Mouse (Mus musculus) limb, embryonic 12.5 days (tissue): ENCODE measurements around the gene Adpgk. TPM values are rescaled to one million over a fixed set of nuclear protein-coding genes. Genes with fewer than 3 reads are reported as not detected.

ENCODE experiments used
- ATAC-seq: fragments of 200-750 bp; cut with Nextera tagmentation; 2 replicates; pipeline ENCODE4 v1.8.0; 2017; ENCODE audit warnings: low read depth, moderate TSS enrichment; ENCODE audit not compliant: insufficient number of reproducible peaks, insufficient read depth, low FRiP score, low TSS enrichment
- H3K27ac ChIP-seq: fragments of 300-500 bp; sonication (generic); 2 replicates; pipeline ENCODE4 v1.5.1; 2016; ENCODE audit warnings: mild to moderate bottlenecking, moderate library complexity
- H3K27me3 ChIP-seq: fragments of 300-500 bp; sonication (generic); 2 replicates; pipeline ENCODE4 v1.6.1; 2016; ENCODE audit warnings: mild to moderate bottlenecking, moderate library complexity
- H3K36me3 ChIP-seq: fragments of 300-500 bp; sonication (generic); 2 replicates; pipeline ENCODE4 v1.6.1; 2016; ENCODE audit warnings: mild to moderate bottlenecking, moderate library complexity
- H3K4me1 ChIP-seq: fragments of 300-500 bp; sonication (generic); replicated peaks from 2 replicates; pipeline ENCODE4 v1.6.1; 2016
- H3K4me2 ChIP-seq: fragments of 300-500 bp; sonication (generic); 2 replicates; pipeline ENCODE4 v1.6.1; 2016; ENCODE audit warnings: mild to moderate bottlenecking, moderate library complexity
- H3K4me3 ChIP-seq: fragments of 300-500 bp; sonication (generic); replicated peaks from 2 replicates; pipeline ENCODE4 v1.5.1; 2016; ENCODE audit warnings: mild to moderate bottlenecking
- H3K9ac ChIP-seq: fragments of 300-500 bp; sonication (generic); replicated peaks from 2 replicates; pipeline ENCODE4 v1.6.1; 2016; ENCODE audit warnings: mild to moderate bottlenecking, moderate library complexity
- H3K9me3 ChIP-seq: fragments of 300-500 bp; sonication (generic); 2 replicates; pipeline ENCODE4 v1.6.1; 2016; ENCODE audit warnings: mild to moderate bottlenecking, moderate library complexity
- WGBS: fragments of 180-500 bp; shearing (Covaris S2); methylation state at CpG from one replicate; pipeline ENCODE4 v1.1.7; 2016; 5-methylcytosine and 5-hydroxymethylcytosine counted together
- polyA plus RNA-seq: library from polyadenylated mRNA; unstranded; fragments of >200 nt; fragmentation: Nextera tagmentation; extraction: Ambion mirVana; gene quantifications from 2 replicates; pipeline ENCODE4 v1.2.1, GENCODE M21; 2016

Adpgk gene
- polyA plus RNA-seq, 1 experiment from 2014 or later = 47.4 TPM

DNA sequence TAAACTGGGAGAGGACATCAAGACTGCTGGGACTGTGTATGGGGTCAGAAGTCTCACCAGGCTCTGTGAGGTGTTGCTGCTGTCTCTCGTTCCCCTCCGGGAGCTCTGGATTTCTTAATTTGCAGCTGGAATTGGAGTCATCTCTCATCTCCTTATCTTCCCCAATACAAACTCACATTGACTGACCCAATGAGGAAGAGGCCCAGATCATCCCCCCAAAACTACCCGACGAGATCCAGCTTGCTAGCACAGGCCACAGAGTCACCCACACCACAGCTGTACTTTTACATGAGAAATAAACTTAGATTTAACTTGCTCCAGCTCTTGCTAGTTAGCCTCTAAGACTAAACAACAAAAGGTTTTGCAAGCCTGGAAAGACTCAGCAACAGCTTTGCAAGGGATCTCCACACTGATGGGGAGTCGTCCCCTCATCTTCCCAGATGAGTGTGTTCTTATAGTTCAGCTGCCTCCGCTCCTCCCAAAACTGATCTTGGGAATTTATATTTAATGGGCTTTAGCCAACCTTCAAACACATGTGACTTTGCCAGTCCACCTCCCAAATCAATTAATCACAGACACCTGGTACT is 1.7 kb upstream of the Adpgk start:
- H3K4me1 ChIP-seq = peaks cover 47% of the 10 kb centered on the region
- peak overlapping the region; percentile 27; the same call in 1 of the 2 replicates for H3K4me2 ChIP-seq

DNA sequence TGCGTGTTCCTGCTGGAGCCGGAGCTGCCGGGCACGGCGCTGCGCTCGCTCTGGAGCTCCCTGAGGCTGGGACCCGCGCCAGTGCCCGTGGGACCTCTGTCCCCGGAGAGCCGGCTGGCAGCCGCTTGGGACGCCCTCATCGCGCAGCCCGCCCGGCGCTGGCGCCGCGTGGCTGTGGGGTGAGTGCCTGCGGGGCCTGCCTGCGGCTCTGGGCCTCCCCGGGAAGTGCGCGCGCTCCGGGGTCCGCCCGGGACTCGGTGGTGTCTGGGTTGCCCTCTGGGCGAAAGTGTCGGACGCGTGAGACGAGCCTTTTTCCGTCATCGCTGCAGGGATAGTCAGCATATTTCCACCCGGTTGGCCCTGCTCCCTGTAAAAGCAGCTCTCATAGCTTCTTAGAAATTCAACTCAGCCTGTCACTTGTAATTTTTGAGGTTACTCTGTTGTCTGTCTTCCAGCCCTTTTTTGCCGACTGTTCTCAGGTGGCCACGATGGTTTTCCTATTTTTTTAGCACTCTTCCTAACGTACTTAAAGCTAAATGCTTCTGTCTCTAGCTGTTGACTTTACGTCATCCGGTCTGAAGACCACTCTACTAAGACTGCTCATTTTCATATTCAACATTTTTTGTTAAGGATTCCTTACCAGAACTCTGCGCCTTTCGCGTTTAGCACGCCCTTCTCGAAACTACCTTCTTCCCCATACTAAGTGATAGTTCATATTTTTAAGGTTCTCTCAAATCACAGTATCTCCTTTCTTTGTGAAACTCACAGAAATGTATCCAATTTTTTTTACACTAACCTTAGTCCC is 532 bp downstream of the Adpgk start:
- Histone ChIP-seq H3K9me3 (no peaks in the 10 kb centered on the region), H3K36me3 (no peaks in the 10 kb centered on the region), H3K9ac (peak overlapping the region; percentile 95), H3K27ac (peak overlapping the region; percentile 97), H3K27me3 (no peaks in the 10 kb centered on the region), H3K4me3 (peak overlapping the region; percentile 97), H3K4me2 (peak overlapping the region; percentile 69), H3K4me1 (peaks cover 43% of the 10 kb centered on the region)
- no peak for ATAC-seq
- 2% methylated on average over 46 of the region's 50 CpGs for WGBS

More for the DNA sequence above, 1.7 kb upstream of the Adpgk start:
- 22% methylated on average over 6 of the region's 6 CpGs for WGBS
- H3K27ac ChIP-seq = peak overlapping the region; percentile 97
- no peak for ATAC-seq
- H3K27me3 ChIP-seq = no peaks in the 10 kb centered on the region
- no peak overlapping the region for H3K4me3 ChIP-seq
- H3K9ac ChIP-seq = no peak overlapping the region
- H3K9me3 ChIP-seq = no peaks in the 10 kb centered on the region
- H3K36me3 ChIP-seq = no peaks in the 10 kb centered on the region

DNA sequence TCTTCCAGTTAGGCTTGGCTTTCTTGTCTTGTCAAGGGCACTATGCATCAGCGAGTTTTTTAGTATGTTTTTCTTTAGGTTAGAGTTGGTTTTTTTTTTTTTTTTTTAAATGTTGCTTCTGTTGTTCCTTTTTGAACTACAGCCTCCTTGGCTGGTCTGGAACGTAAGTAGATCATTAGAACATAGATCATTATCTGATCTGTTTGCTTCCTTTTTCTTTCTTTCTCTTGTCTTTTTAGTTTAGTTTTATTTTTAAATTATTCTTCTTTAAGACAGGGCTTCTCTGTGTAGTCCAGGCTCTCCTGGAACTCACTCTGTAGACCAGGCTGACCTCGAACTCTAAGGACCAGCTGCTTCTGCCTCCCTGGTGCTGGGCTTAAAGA is 1.1 kb downstream of the Adpgk start:
- H3K4me3 ChIP-seq = peak overlapping the region; percentile 97
- no peaks in the 10 kb centered on the region for H3K27me3 ChIP-seq
- ATAC-seq = no peak
- H3K36me3 ChIP-seq = peaks cover 3% of the 10 kb centered on the region; the same call in 1 of the 2 replicates
- peaks cover 43% of the 10 kb centered on the region for H3K4me1 ChIP-seq
- H3K4me2 ChIP-seq = peak overlapping the region; percentile 69
- H3K9me3 ChIP-seq = no peaks in the 10 kb centered on the region
- no peak overlapping the region for H3K27ac ChIP-seq
- 59% methylated on average over 3 of the region's 3 CpGs for WGBS
- peak overlapping the region; percentile 95 for H3K9ac ChIP-seq

DNA sequence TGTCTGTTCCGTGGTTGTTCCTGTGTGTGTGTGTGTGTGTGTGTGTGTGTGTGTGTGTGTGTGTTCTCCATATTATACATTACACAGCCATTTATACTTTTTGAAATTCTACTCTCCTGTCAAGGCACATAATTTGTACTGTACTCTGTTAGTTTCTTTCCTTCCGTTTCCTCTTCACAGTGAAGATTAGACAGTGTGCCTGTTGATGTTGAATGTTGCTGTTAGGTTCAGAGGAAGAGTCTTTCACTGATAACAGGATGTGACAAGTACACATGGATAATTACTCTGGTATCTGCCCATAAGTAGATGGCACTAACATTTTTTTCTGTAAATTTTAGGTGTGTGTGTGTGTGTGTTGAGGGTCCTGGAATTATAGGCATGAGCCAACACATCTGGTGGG is 5.1 kb downstream of the Adpgk start:
- Histone ChIP-seq H3K9ac (no peak overlapping the region), H3K4me1 (peaks cover 10% of the 10 kb centered on the region; the same call in 1 of the 2 replicates), H3K9me3 (no peaks in the 10 kb centered on the region), H3K27me3 (no peaks in the 10 kb centered on the region), H3K4me3 (no peak overlapping the region), H3K36me3 (peaks cover 39% of the 10 kb centered on the region), H3K4me2 (no peak overlapping the region), H3K27ac (no peak overlapping the region)
- 86% methylated on average over 2 of the region's 2 CpGs for WGBS
- ATAC-seq = no peak

DNA sequence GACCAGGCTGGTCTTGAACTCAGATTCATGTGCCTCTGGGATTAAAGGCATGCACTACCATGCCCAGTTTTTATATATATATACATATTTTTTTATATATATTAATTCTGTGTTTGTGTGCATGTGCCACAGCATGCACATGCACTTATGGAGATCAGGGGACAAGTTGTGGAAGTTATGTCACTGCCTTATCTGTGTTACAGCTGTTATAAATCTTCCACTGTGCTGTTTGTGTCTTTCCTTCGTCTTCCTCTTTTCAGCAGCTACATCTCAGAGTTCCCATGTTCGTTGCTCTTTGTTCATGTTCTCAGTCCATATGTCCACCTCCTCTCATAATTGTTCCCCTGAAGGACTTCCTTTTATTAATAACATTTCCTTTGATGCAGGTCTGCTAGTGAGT is 16.5 kb downstream of the Adpgk start:
- WGBS = 53% methylated on average over 2 of the region's 2 CpGs
- H3K36me3 ChIP-seq = peaks cover 80% of the 10 kb centered on the region
- H3K9ac ChIP-seq = no peak overlapping the region
- no peaks in the 10 kb centered on the region for H3K27me3 ChIP-seq
- H3K4me2 ChIP-seq = no peak overlapping the region
- H3K4me3 ChIP-seq = no peak overlapping the region
- no peaks in the 10 kb centered on the region; the same call in 1 of the 2 replicates for H3K9me3 ChIP-seq
- no peak for ATAC-seq
- H3K27ac ChIP-seq = no peak overlapping the region
- H3K4me1 ChIP-seq = no peaks in the 10 kb centered on the region

DNA sequence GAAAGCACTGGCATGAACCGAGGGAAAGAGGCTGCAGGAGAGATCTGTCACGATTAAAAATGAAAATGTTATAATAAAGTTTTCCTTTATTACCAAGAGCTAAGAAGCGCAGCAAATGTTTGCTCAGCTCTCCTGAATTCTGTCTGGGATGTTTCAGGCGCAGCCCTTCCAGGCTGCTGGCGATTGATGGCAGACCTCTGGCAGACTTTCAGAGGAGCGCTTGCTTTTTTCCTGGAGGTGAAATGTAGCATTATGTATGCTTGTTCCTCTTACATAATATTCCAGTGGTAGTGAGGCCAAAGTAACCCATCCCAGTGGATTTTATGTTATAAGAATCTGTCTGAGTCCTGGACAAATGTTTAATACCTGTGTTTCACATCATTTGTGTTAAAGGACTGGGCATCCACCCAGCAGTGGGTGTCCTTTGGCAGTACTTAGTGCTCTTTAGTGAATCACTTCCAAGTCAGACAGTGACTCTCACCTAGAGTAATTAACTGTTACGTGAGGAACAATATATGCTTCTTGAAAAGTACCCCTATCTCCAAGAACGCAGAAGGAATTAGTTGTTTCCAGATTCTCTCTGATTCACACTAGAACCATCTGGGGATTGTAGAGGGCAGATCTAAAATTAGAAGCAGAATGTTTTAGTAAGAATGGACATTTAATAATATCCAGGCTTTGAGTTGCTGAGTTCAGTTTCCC is 19.4 kb downstream of the Adpgk start:
- ATAC-seq = no peak
- 80% methylated on average over 8 of the region's 8 CpGs for WGBS
- no peak overlapping the region for H3K27ac ChIP-seq
- no peak overlapping the region for H3K4me2 ChIP-seq
- H3K27me3 ChIP-seq = no peaks in the 10 kb centered on the region
- H3K9ac ChIP-seq = no peak overlapping the region
- no peak overlapping the region for H3K4me3 ChIP-seq
- H3K9me3 ChIP-seq = no peaks in the 10 kb centered on the region; the same call in 1 of the 2 replicates
- H3K4me1 ChIP-seq = no peaks in the 10 kb centered on the region
- peaks cover 86% of the 10 kb centered on the region for H3K36me3 ChIP-seq

DNA sequence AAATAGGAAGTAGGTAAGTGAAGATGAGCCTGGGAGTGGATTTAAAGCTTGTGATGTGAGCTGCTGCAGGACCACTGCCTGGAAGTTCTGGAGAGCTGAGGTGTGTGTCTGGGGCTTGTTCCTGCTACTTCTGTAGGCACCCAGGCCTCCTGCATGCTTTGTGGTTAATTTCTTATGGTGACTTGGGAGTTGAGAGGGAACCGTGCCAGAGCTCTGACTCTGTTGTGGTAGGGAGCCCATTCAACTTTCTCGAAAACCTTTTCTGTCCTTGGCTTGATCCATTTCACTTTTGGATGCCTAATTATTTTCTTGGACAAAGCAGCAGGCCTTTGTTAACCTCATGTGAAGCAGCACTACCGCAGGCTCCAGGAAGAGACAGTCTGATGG is 19.9 kb downstream of the Adpgk start:
- no peak for ATAC-seq
- H3K9me3 ChIP-seq = no peaks in the 10 kb centered on the region
- no peak overlapping the region for H3K4me2 ChIP-seq
- no peak overlapping the region for H3K27ac ChIP-seq
- no peaks in the 10 kb centered on the region for H3K4me1 ChIP-seq
- no peaks in the 10 kb centered on the region for H3K27me3 ChIP-seq
- peaks cover 85% of the 10 kb centered on the region for H3K36me3 ChIP-seq
- no peak overlapping the region for H3K9ac ChIP-seq
- H3K4me3 ChIP-seq = no peak overlapping the region
- WGBS = 95% methylated on average over 3 of the region's 3 CpGs

DNA sequence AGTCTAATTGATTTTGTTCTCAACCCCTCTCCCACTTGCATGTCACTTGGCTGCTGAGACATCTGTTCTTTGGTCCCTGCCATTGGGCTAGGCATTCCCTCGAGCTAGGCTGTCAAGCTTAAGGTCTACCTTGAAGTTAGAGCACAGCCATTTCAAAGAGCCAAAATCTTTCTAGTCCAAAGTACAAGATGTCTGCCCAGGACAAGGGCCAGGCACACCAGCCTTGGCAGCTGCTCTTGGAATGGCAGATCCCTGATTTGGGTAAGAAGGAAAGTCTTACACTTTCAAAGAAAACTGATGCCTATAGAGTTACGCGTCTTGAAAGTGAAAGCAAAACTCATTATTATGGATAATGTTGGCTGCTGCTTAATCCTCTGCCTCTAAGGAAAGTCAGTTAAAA is 24.8 kb downstream of the Adpgk start:
- H3K36me3 ChIP-seq = peaks cover 71% of the 10 kb centered on the region

DNA sequence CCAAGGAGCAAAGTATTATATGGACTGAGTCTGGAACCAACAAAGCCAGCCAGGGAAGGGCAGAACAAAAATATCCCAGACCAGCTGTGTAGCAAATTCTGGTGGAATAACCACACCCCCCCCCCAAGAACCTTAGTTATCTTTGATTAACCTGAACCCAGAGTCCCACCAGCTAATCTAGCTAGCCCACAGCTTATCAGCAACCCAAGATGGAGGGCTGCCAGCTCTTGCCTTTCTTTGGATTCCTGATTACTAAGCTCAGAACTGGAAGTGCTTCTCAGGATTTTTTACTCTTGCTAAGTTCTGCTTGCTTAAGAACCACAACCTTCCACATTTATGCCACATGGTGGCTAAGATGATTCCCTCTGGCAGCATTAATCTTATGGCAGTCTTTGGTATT is 33.0 kb downstream of the Adpgk start:
- Histone ChIP-seq H3K27me3 (no peaks in the 10 kb centered on the region), H3K4me2 (no peak overlapping the region), H3K9ac (no peak overlapping the region), H3K9me3 (no peaks in the 10 kb centered on the region), H3K4me1 (no peaks in the 10 kb centered on the region), H3K36me3 (peaks cover 68% of the 10 kb centered on the region), H3K4me3 (no peak overlapping the region), H3K27ac (no peak overlapping the region)
- no peak for ATAC-seq

More for the DNA sequence above, 24.8 kb downstream of the Adpgk start:
- H3K27me3 ChIP-seq = no peaks in the 10 kb centered on the region
- no peaks in the 10 kb centered on the region for H3K9me3 ChIP-seq
- no peak for ATAC-seq
- no peak overlapping the region for H3K27ac ChIP-seq
- WGBS = 84% methylated on average over 3 of the region's 3 CpGs
- no peak overlapping the region for H3K9ac ChIP-seq
- no peak overlapping the region for H3K4me3 ChIP-seq
- H3K4me1 ChIP-seq = no peaks in the 10 kb centered on the region
- H3K4me2 ChIP-seq = no peak overlapping the region

DNA sequence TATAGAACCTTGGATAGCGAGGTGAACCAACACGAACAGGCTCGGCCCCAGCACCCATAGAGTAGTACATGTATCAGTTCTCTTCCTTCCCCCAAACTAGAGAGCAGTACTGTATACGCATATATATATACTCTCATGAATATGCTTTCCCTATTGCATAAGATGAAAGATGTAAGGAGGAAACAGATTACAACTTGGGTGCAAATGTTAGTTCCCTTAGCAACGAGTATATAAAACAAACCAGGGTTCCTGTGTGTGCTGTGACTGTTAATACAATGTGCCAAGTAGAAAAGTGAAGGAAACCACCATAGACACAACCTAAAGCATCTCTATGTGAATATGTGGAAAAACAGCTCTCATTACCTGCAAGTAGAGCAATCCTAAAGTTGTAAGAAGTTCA is 38.7 kb downstream of the Adpgk start:
- no peak overlapping the region for H3K4me2 ChIP-seq
- H3K4me1 ChIP-seq = no peaks in the 10 kb centered on the region
- no peak overlapping the region for H3K4me3 ChIP-seq
- no peaks in the 10 kb centered on the region for H3K9me3 ChIP-seq
- ATAC-seq = no peak
- no peak overlapping the region for H3K9ac ChIP-seq
- H3K27ac ChIP-seq = no peak overlapping the region
- no peaks in the 10 kb centered on the region for H3K27me3 ChIP-seq
- peaks cover 60% of the 10 kb centered on the region for H3K36me3 ChIP-seq
- WGBS = 87% methylated on average over 5 of the region's 5 CpGs

DNA sequence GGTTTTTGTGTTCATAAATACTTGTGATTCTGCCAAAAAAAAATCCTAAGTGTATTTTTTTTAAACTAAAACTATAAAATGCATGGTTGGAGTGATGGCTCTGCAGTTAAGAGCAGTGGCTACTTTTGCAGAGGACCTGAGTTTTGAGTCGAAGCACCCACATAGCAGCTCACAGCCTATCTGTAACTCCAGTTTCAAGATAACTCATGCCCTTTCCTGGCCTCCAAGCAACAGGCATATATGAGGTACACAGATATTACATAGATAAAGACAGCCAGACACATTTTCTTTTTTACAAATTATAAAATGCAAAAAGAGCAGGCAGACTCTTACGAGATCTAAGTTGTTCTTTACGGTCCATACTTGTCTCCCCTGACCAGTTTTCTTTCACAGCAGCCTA is 45.2 kb downstream of the Adpgk start:
- no peak overlapping the region for H3K4me3 ChIP-seq
- no peaks in the 10 kb centered on the region for H3K4me1 ChIP-seq
- 95% methylated on average over 3 of the region's 3 CpGs for WGBS
- no peak overlapping the region for H3K27ac ChIP-seq
- no peak overlapping the region for H3K9ac ChIP-seq
- H3K36me3 ChIP-seq = peaks cover 56% of the 10 kb centered on the region
- H3K27me3 ChIP-seq = no peaks in the 10 kb centered on the region
- peaks cover 2% of the 10 kb centered on the region; the same call in 1 of the 2 replicates for H3K9me3 ChIP-seq
- no peak for ATAC-seq
- H3K4me2 ChIP-seq = no peak overlapping the region
